Mouse (Mus musculus) bone marrow macrophage, adult 2 months (primary cell): Measurements from ENCODE around the gene Btbd9.

Experiments
- CTCF ChIP-seq: IDR thresholded peaks from 2 replicates; pipeline ENCODE4 v1.5.1; 2012; ENCODE audit warnings: low read depth, mild to moderate bottlenecking, low read length, moderate library complexity
- POLR2A ChIP-seq: IDR thresholded peaks from 2 replicates; pipeline ENCODE4 v1.6.1; 2012; ENCODE audit warnings: mild to moderate bottlenecking, low read depth, low read length, borderline replicate concordance

- TF ChIP-seq POLR2A (no peak), CTCF (no peak)
Observed at GRCm38 (mm10) chr17:30464240-30464745, 112.0 kb downstream of the Btbd9 start.
